Comparison of ENCODE assay signal across 8 mouse cellular contexts in genomic region chr1:125560259-125561192, GRCm38 (mm10). TPM values are rescaled to one million over a fixed set of nuclear protein-coding genes. Genes with fewer than 3 reads are reported as not detected.
DNase-seq lines count a peak whose midpoint lies in the region; ATAC-seq lines count a peak whose summit lies in the region.

TSS of gene Slc35f5 (plus strand) at chr1:125560595.

- H3K9me3 ChIP-seq in hindbrain, embryonic 15.5 days, result no peaks in the 10 kb centered on the region

- DNase-seq in R1 (ENCODE audit: low read depth, low spot score), result peak; percentile 91
- peak; percentile 96 to 99 for DNase-seq in cerebellum, postnatal 25 days
- peak; percentile 96 for DNase-seq in frontal cortex, postnatal 36 days (ENCODE audit: low spot score in 2 of 2)
- peak; percentile 93 for DNase-seq in left cerebral cortex, adult 11 months (ENCODE audit: low spot score)
- peak; percentile 98 for DNase-seq in lung, postnatal 4 days
- DNase-seq in retina, postnatal 7 days (ENCODE audit: low read depth, low spot score), result peak; percentile 88
- peak; percentile 97 for DNase-seq in urinary bladder, adult 2 months (ENCODE audit: low spot score)

- under 1% methylated on average over 60 of the region's 61 CpGs for WGBS in hindbrain, embryonic 15.5 days

- H3K4me3 ChIP-seq in hindbrain, embryonic 15.5 days, result peak within 1 kb of the TSS; percentile 92

- H3K9ac ChIP-seq in hindbrain, embryonic 15.5 days, result peak within 1 kb of the TSS; percentile 92

- peaks cover 19% of the 10 kb centered on the region for H3K4me1 ChIP-seq in hindbrain, embryonic 15.5 days (replicated peaks)

- H3K36me3 ChIP-seq in hindbrain, embryonic 15.5 days, result no peaks in the 10 kb centered on the region

- peak; percentile 97 for ATAC-seq in hindbrain, embryonic 15.5 days (ENCODE audit: low FRiP score, low read depth)

- H3K27me3 ChIP-seq in hindbrain, embryonic 15.5 days, result no peaks in the 10 kb centered on the region

- peak within 1 kb of the TSS; percentile 97 for H3K27ac ChIP-seq in hindbrain, embryonic 15.5 days (replicated peaks)

- H3K4me2 ChIP-seq in hindbrain, embryonic 15.5 days, result peak within 1 kb of the TSS; percentile 69

RNA-seq across cellular contexts. Expression of gene Slc35f5, which starts in this region (rescaled TPM):
- 34.8 and 35.8 TPM in 2 replicates for polyA plus RNA-seq in hindbrain, embryonic 15.5 days (2015; fragmentation: Nextera tagmentation; extraction: Ambion mirVana)
- polyA plus RNA-seq in urinary bladder, adult 2 months (2012; rRNA removed), result 102 and 127 TPM in 2 replicates

Comparison
In these comparisons a context has a peak if more than half of its experiments do, and no peak if none do; other contexts are left out.
1. Peak in every context shown above with its lines: DNase-seq, ATAC-seq, H3K4me3 ChIP-seq and H3K27ac ChIP-seq.